ENCODE assay signal across 9 mouse cellular contexts in the genomic region with DNA sequence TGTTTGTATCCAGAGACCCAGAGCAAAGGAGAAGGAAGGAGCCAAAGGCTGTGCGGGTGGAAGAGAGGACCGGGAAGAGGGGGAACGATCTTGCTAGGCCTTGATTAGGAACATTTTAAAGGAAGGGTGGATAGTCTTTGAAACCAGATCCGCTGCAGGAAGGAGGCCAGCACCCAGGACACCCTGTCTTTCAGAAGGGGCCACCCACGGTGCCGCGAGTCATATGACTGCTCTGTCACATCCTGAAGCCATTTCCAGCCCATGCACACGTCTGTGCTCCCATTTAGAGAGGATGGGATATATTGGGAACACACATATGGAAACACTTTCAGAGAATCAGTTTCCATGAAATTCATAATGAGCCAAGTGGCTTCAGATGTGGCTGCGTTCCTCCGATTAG.
DNase-seq lines count a peak whose midpoint lies in the region; ATAC-seq and TF ChIP-seq lines count a peak whose summit lies in the region.
"Had no signal": no experiment of that assay in that cellular context is flagged by ENCODE, and none has a peak within 500 bp of the region (broad histone marks: within the 10 kb centered on the region; RNA-seq: fewer than 3 reads in every experiment).

No protein-coding gene starts in this region.

- TF ChIP-seq CTCF in C2C12 (IDR thresholded peaks at IDR 0.05; ENCODE audit: control insufficient read depth, insufficient read depth, insufficient read length) = no peak
- no peak for TF ChIP-seq CTCF in cerebellum, adult 2 months (IDR thresholded peaks at IDR 0.05; ENCODE audit: borderline replicate concordance, insufficient read depth, low read depth, low read length)

- H3K9me3 ChIP-seq in hindbrain, embryonic 12.5 days (replicated peaks) = no peaks in the 10 kb centered on the region
- no peaks in the 10 kb centered on the region for H3K9me3 ChIP-seq in midbrain, embryonic 13.5 days

- H3K9ac ChIP-seq in hindbrain, embryonic 12.5 days = no peak overlapping the region
- no peak overlapping the region for H3K9ac ChIP-seq in midbrain, embryonic 13.5 days (replicated peaks)
- H3K9ac ChIP-seq: liver, embryonic 13.5 days had no signal

- peaks cover 47% of the 10 kb centered on the region for H3K79me2 ChIP-seq in C2C12 (ENCODE audit: control insufficient read depth, insufficient read depth)

- H3K36me3 ChIP-seq in C2C12 (ENCODE audit: control insufficient read depth, insufficient read depth) = peaks cover 47% of the 10 kb centered on the region
- no peaks in the 10 kb centered on the region for H3K36me3 ChIP-seq in hindbrain, embryonic 12.5 days
- H3K36me3 ChIP-seq in midbrain, embryonic 13.5 days = no peaks in the 10 kb centered on the region
- H3K36me3 ChIP-seq: liver, embryonic 13.5 days had no signal

- H3K4me3 ChIP-seq in C2C12 (ENCODE audit: insufficient read depth, poor library complexity, severe bottlenecking) = no peak overlapping the region
- no peak overlapping the region for H3K4me3 ChIP-seq in cerebellum, adult 2 months (replicated peaks; ENCODE audit: insufficient read depth, low read depth, low read length)
- H3K4me3 ChIP-seq in hindbrain, embryonic 12.5 days = no peak overlapping the region
- no peak overlapping the region for H3K4me3 ChIP-seq in midbrain, embryonic 13.5 days (replicated peaks)
- H3K4me3 ChIP-seq: liver, embryonic 13.5 days had no signal

- H3K4me1 ChIP-seq in cerebellum, adult 2 months (ENCODE audit: control insufficient read depth, insufficient read depth, low read length) = peaks cover 8% of the 10 kb centered on the region; the same call in 1 of the 2 replicates
- H3K4me1 ChIP-seq in hindbrain, embryonic 12.5 days = peaks cover 5% of the 10 kb centered on the region
- 0 out of 2 replicates have a peak, but pooled peaks cover 2% of the 10 kb centered on the region for H3K4me1 ChIP-seq in midbrain, embryonic 13.5 days (replicated peaks)
- H3K4me1 ChIP-seq: liver, embryonic 13.5 days had no signal

- WGBS in cerebellum, adult 2 months = 39% methylated on average over 10 of the region's 10 CpGs
- 48% methylated on average over 10 of the region's 10 CpGs for WGBS in hindbrain, embryonic 12.5 days
- WGBS in midbrain, embryonic 13.5 days = 73% methylated on average over 10 of the region's 10 CpGs

- no peak overlapping the region for H3K4me2 ChIP-seq in hindbrain, embryonic 12.5 days (replicated peaks)
- H3K4me2 ChIP-seq in midbrain, embryonic 13.5 days (replicated peaks) = no peak overlapping the region
- H3K4me2 ChIP-seq: liver, embryonic 13.5 days had no signal

- H3K27ac ChIP-seq in cerebellum, adult 2 months (ENCODE audit: insufficient read depth, low read length) = no peak overlapping the region
- H3K27ac ChIP-seq in hindbrain, embryonic 12.5 days = 0 out of 2 replicates have a peak overlapping the region, but pooled peaks have one; percentile 1
- no peak overlapping the region for H3K27ac ChIP-seq in midbrain, embryonic 13.5 days
- H3K27ac ChIP-seq: liver, embryonic 13.5 days had no signal

- H3K27me3 ChIP-seq in C2C12 (ENCODE audit: control insufficient read depth, insufficient read depth, insufficient read length) = no peaks in the 10 kb centered on the region
- H3K27me3 ChIP-seq in cerebellum, adult 2 months (ENCODE audit: control insufficient read depth, insufficient read depth, low read length) = no peaks in the 10 kb centered on the region
- no peaks in the 10 kb centered on the region; the same call in 1 of the 2 replicates for H3K27me3 ChIP-seq in hindbrain, embryonic 12.5 days
- no peaks in the 10 kb centered on the region for H3K27me3 ChIP-seq in midbrain, embryonic 13.5 days
- H3K27me3 ChIP-seq: liver, embryonic 13.5 days had no signal

- ATAC-seq in hindbrain, embryonic 12.5 days (ENCODE audit: low FRiP score) = no peak
- no peak for ATAC-seq in midbrain, embryonic 13.5 days

- TF ChIP-seq POLR2A in cerebellum, adult 2 months (IDR thresholded peaks at IDR 0.05; ENCODE audit: borderline replicate concordance, insufficient read depth, low read length) = no peak

- peaks cover 15% of the 10 kb centered on the region for H3K79me3 ChIP-seq in C2C12 (ENCODE audit: low read depth)

- peak overlapping the region; percentile 30 for H3ac ChIP-seq in C2C12 (ENCODE audit: control insufficient read depth, insufficient read length, low read depth)

- peak; percentile 41 to 46 for DNase-seq in cerebellum, adult 2 months
- peak; percentile 45 to 56 for DNase-seq in frontal cortex, postnatal 14 days (ENCODE audit: low spot score in 2 of 2)
- peak; percentile 63 for DNase-seq in left cerebral cortex, adult 11 months (ENCODE audit: low spot score)
- peak; percentile 90 for DNase-seq in right cerebral cortex, adult 18-20 months
- no peak for DNase-seq in ovary, adult 18-20 months (ENCODE audit: low spot score)
- DNase-seq: liver, embryonic 13.5 days had no signal

TF ChIP-seq in C2C12, 6 proteins besides CTCF, POLR2A, EP300 and RAD21:
- TF ChIP-seq MYOG (IDR thresholded peaks at IDR 0.05; ENCODE audit: control insufficient read depth, extremely low read depth, insufficient read length) = no peak
- TF ChIP-seq USF1 (IDR thresholded peaks at IDR 0.05; ENCODE audit: low read depth) = peak; percentile 50
- TF ChIP-seq MAX (IDR thresholded peaks at IDR 0.05) = no peak
- TF ChIP-seq FOSL1 (IDR thresholded peaks at IDR 0.05; ENCODE audit: insufficient read depth, low read length, poor library complexity, severe bottlenecking) = no peak
- TF ChIP-seq CEBPB (IDR thresholded peaks at IDR 0.05; ENCODE audit: low read depth) = no peak
- no peak for TF ChIP-seq MYOD1 (IDR thresholded peaks at IDR 0.05; ENCODE audit: control insufficient read depth, insufficient read length, low read depth)
